Mouse (Mus musculus): ENCODE data around the gene Cntn3.

- TF ChIP-seq CTCF (IDR thresholded peaks at IDR 0.05; ENCODE audit: extremely low read depth, insufficient read depth, low read length) (no peak), POLR2A (IDR thresholded peaks at IDR 0.05; ENCODE audit: extremely low read depth, insufficient read depth, low read length) (no peak)
Measured at GRCm38 (mm10) chr6:102363291-102363832, 209.5 kb downstream of the Cntn3 start.
